Mouse (Mus musculus): Measurements from ENCODE around the gene Olfr1451. TPM values are rescaled to one million over a fixed set of nuclear protein-coding genes. Genes with fewer than 3 reads are reported as not detected.
"Not testable (repeated sequence)": the region's sequence is repeated elsewhere in the genome, so short reads cannot be mapped to it uniquely, and the experiment has no call there.

Olfr1451 gene
- total RNA-seq (2021), result not detected

DNA sequence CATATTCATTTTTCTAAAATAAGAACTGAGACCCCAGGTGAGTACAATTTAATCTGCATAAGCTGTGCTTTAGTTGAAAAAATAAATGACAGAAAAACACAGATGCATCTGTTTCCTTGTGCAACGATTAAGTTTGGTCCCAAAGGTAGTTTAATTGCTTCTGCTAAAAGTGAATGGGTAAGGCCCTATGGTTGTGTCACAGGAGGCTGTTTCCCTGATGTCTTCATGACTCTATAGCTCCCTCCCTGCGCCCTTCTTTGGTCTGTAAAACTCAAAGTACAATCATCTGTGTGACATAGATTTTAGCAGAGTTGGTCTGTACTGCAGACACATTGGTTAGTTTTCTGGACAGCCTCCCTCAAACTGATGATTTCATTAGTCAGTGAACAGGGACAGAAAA lies at the start of gene Olfr1451:
TSS of gene Olfr1451 (plus strand) at position 301 of the 400 bp plus-strand sequence.
- DNase-seq (ENCODE audit: low spot score), result no peak
- intact Hi-C loops (cut with DNase I), result no loop called here

- DNase-seq (ENCODE audit: low spot score), result no peak
- intact Hi-C loops (cut with DNase I), result no loop called here
Measured at GRCm38 (mm10) chr19:12949958-12950357, 44.9 kb upstream of the Olfr1451 start, which contains the start of gene Olfr1450. Gene Olfr1450, plus strand, starts transcription at chr19:12950258.

DNA sequence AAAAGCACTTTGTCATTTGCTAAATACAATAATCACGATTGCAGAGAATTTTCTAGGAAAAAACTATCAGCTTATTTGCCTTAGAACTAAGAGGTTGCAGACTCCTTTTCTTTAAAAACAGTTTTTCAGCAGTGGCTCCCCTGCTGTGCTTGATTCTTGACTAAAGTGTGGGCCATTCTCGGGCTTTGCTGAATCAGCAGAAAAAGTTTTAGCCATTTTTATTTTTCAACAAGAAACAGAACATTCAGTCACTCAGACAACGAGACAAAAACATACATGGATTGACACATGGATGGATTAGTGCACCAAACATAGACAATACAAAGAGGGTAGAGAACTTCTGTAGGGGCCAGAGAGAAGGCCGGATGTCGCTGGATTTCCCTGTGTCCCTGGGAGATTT lies 24.7 kb upstream of the Olfr1451 start:
- intact Hi-C loops (cut with DNase I); DNase-seq (ENCODE audit: low spot score): not testable (repeated sequence)

DNA sequence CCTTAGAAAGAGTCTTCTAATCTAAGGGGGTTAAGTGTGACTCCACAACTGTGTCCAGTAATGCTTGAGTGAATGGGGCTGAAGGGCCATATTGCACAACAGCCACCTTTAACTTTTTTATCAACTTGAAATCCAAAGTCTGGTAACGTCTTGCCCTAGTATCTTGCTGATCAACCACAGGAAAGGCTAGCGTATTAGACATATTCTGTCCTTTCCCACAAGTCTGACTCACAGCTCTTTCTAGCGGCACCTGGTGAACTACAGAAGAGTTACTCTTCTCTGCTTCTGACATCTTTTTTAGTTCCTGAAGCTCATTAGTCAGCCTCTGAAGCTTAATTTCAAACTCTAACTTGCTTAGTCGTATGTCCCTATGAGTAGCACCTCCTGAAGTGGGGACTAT lies 2.5 kb upstream of the Olfr1451 start:
- DNase-seq (ENCODE audit: low spot score); intact Hi-C loops (cut with DNase I): not testable (repeated sequence)

DNA sequence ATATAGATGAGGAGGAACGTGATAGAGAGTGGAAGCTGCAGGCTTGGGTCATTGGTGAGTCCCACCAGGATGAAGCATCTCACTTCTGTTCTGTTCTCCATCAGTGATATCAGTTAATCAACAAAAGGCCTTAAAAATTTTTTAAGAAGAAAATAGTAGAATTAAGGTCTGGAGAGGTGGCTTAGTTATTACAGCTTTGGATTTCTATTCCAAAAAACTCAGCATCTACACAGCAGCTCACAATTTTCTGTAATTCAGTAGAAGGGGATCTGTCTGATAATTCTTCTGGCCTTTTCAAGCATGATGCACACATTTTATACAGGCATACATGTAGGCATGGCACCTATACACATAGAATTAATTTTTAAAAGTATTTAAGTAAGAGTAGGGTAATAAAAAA lies 33.4 kb downstream of the Olfr1451 start, which contains the start of gene Olfr1453:
TSS of gene Olfr1453 (minus strand) at position 101 of the 400 bp plus-strand sequence.
- no peak for DNase-seq (ENCODE audit: low spot score)
- intact Hi-C loops (cut with DNase I), result no loop called here

Other genes starting within 250 kb of the Olfr1451 start
- 1 to 10 TPM; 2.0 to 2.4 TPM for gene Cntf, start 229.4 kb upstream of the Olfr1451 start, total RNA-seq (2021)
- gene Zfp91, start 198.9 kb upstream of the Olfr1451 start, total RNA-seq (2021), result 10 to 100 TPM; 76.2 to 77.0 TPM
- 1 to 10 TPM in 1 of 2 experiments, under 1 TPM in 1; 0.88 to 1.1 TPM for gene Lpxn, start 198.8 kb upstream of the Olfr1451 start, total RNA-seq (2021)
- gene Gm5244, start 148.3 kb upstream of the Olfr1451 start, total RNA-seq (2021), result not detected
- not detected for gene Olfr1444, start 137.7 kb upstream of the Olfr1451 start, total RNA-seq (2021)
- gene Olfr1445, start 111.2 kb upstream of the Olfr1451 start, total RNA-seq (2021), result not detected
- gene Olfr1446, start 101.5 kb upstream of the Olfr1451 start, total RNA-seq (2021), result not detected
- not detected for gene Olfr1447, start 91.3 kb upstream of the Olfr1451 start, total RNA-seq (2021)
- gene Olfr1448, start 70.6 kb upstream of the Olfr1451 start, total RNA-seq (2021), result not detected
- not detected for gene Olfr1449, start 64.2 kb upstream of the Olfr1451 start, total RNA-seq (2021)
- gene Olfr1450, start 44.8 kb upstream of the Olfr1451 start, total RNA-seq (2021), result not detected
- gene Olfr1453, start 33.3 kb downstream of the Olfr1451 start, total RNA-seq (2021), result not detected
- not detected for gene Olfr1454, start 65.6 kb downstream of the Olfr1451 start, total RNA-seq (2021)
- not detected for gene Olfr1457, start 102.9 kb downstream of the Olfr1451 start, total RNA-seq (2021)
- gene Olfr1458, start 111.8 kb downstream of the Olfr1451 start, total RNA-seq (2021), result not detected
- under 1 TPM in 1 of 2 experiments, not detected in 1; 0.05 TPM for gene Olfr1459, start 154.5 kb downstream of the Olfr1451 start, total RNA-seq (2021)
- not detected for gene Olfr1461, start 168.0 kb downstream of the Olfr1451 start, total RNA-seq (2021)
- gene Olfr1462, start 190.7 kb downstream of the Olfr1451 start, total RNA-seq (2021), result not detected
- not detected for gene Olfr1463, start 236.3 kb downstream of the Olfr1451 start, total RNA-seq (2021)